Mouse (Mus musculus) olfactory bulb, adult 2 months (tissue): ENCODE data around the gene Sall2. TPM values are rescaled to one million over a fixed set of nuclear protein-coding genes. Genes with fewer than 3 reads are reported as not detected.
"Not testable (repeated sequence)": the region's sequence is repeated elsewhere in the genome, so short reads cannot be mapped to it uniquely, and the experiment has no call there.

Experiments
- H3K27ac ChIP-seq: fragments of 200-500 bp; 2 replicates; pipeline ENCODE4 v1.5.1; 2012; ENCODE audit warnings: low read depth, low read length; ENCODE audit not compliant: insufficient read depth
- H3K4me1 ChIP-seq: fragments of 200-500 bp; 2 replicates; pipeline ENCODE4 v1.6.1; 2012; ENCODE audit warnings: low read length; ENCODE audit not compliant: control insufficient read depth, insufficient read depth
- H3K4me3 ChIP-seq: fragments of 200-500 bp; 2 replicates; pipeline ENCODE4 v1.5.1; 2012; ENCODE audit warnings: mild to moderate bottlenecking, low read depth, low read length, moderate library complexity; ENCODE audit not compliant: insufficient read depth
- CTCF ChIP-seq: fragments of 200-500 bp; IDR thresholded peaks from 2 replicates; pipeline ENCODE4 v1.5.1; 2012; ENCODE audit warnings: low read depth, mild to moderate bottlenecking, low read length, moderate library complexity; ENCODE audit not compliant: insufficient read depth
- POLR2A ChIP-seq: fragments of 200-500 bp; IDR thresholded peaks from 2 replicates; pipeline ENCODE4 v1.6.1; 2012; ENCODE audit warnings: mild to moderate bottlenecking, low read depth, low read length, moderate library complexity; ENCODE audit not compliant: insufficient read depth
- WGBS: fragments of 180-500 bp; shearing (Covaris S2); methylation state at CpG from one replicate; pipeline ENCODE4 v1.1.7; 2018; 5-methylcytosine and 5-hydroxymethylcytosine counted together
- polyA plus RNA-seq: library from polyadenylated mRNA; stranded (reverse); fragments of >200 nt; gene quantifications from 2 replicates; pipeline ENCODE4 v1.2.4, GENCODE M21; 2012; ENCODE audit warnings: low replicate concordance; ENCODE audit not compliant: missing spikeins, insufficient read depth, insufficient read length

Gene Sall2
- polyA plus RNA-seq, 1 experiment: not detected

DNA sequence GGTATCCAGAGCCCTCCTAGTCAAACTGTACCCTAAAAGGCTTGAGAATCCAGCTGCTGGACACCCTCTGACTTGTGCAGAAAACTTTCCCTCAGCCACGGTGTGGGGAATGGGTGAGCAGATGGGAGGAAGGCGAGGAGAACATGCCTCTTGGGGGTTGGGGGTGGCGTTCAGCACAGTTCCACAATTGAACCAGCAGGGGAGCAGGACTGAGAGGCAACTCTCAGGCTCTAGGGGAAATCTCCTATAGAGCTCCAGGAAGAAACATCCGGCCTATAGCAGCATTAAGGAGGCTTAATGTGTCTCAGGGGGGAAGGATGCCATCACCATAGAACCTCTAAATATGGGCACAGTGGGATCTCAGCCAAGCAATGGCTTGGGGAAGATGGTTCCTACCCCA, 2.7 kb downstream of the Sall2 start:
- H3K4me3 ChIP-seq: no peak overlapping the region
- no peak overlapping the region for H3K27ac ChIP-seq
- WGBS: 18% methylated on average over 4 of the region's 4 CpGs
- no peak for TF ChIP-seq POLR2A
- TF ChIP-seq CTCF: peak; percentile 23; the same call in 1 of the 2 replicates
- H3K4me1 ChIP-seq: peaks cover 8% of the 10 kb centered on the region

DNA sequence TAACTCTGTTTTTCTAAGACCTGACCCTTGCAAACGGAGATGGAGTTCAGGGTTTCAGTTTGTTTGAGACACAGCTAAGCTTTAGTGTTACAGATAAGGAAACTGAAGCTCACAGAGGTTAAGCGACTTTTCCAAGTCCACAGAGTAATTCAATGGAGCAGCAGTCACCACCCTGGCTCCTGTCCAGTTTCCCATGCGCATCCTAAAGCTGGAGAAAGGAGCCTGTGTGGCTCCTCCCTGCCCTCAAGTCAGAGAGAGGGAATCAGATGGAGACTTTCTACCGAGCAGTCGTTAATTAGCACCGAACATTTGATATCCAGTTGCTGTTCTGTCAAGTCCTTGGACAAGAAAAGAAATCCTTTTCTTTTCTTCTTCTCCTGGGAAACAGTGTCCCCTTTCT, 9.2 kb downstream of the Sall2 start:
- Histone ChIP-seq H3K4me3 (no peak overlapping the region), H3K4me1 (peaks cover 7% of the 10 kb centered on the region), H3K27ac (no peak overlapping the region)
- WGBS: 38% methylated on average over 6 of the region's 6 CpGs
- no peak for TF ChIP-seq CTCF
- TF ChIP-seq POLR2A: no peak

DNA sequence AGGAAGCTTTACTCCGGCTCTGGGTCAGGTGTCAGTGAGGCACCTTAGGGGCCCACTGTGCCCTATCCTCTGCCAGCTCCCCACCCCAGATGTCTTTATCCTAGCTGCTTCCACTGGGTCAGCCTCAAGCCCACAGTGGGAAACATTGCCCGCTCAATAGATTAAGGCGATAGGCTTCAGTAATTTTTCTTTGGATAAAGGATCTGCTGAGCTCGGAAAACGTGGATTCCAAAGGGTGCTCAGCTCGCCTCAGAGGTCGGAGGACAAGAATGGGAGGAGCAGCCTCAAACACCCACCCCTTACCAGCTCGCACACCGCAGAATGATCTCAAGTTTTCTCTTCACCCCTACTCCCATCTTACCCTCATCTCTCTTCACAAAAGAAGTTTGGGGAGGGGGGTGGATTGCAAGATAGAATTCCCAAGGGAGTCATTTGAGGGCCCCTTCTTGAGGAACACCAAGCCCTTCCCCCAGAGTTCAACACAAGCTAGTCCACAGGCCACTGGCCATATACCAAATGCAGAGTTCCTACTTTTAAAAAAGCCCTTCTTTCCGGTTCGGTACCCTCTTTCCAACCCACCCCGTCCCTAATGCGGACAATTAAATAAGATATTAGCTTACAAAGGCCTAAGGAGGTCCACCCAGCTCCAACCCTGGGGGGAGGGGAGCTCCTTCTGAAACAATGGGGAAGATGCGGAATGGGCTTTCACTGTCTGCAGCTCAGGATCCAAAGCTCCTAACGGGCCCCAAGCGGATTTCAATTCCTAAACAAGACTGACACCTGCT, 11.9 kb downstream of the Sall2 start:
- Histone ChIP-seq H3K27ac (peak overlapping the region; percentile 96), H3K4me1 (peaks cover 30% of the 10 kb centered on the region), H3K4me3 (peak overlapping the region; percentile 99)
- 7% methylated on average over 16 of the region's 16 CpGs for WGBS
- TF ChIP-seq POLR2A: no peak
- TF ChIP-seq CTCF: no peak

DNA sequence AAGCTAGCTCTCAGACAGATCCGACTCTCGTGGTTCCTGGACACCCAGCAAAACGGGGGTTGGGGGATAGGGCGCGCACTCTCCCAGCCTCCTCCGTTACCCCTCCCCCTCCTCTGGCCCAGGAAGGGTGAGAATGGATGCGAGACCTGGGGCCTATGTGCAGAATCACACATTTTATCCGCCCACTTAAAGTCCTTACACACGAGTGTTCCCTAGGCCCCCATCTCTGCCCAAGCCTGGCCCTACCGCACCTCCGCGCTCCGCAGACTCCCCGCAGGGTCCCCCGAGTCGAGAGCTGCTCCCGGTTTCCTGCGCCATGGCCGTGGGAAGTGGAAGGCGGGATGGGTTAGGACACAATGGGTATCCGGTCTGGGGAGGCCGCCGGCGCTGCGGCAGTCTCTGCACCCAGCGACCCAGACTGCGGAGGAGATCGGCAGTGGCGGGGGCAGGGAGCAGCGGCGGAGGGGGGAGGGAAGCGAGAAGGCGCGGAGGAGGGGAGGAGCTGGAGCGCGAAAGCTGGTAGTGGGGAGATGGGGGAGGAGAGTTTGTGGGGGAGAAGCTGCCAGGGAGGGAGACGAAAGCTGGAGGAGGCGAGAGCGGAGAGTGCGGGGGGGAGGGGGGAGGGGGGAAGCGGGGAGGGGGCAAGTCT, 12.6 kb downstream of the Sall2 start:
- Histone ChIP-seq H3K27ac (peak overlapping the region; percentile 99), H3K4me3 (peak overlapping the region; percentile 99), H3K4me1 (peaks cover 30% of the 10 kb centered on the region)
- 2% methylated on average over 29 of the region's 41 CpGs for WGBS
- no peak for TF ChIP-seq CTCF
- TF ChIP-seq POLR2A: peak; percentile 70; the same call in 1 of the 2 replicates

DNA sequence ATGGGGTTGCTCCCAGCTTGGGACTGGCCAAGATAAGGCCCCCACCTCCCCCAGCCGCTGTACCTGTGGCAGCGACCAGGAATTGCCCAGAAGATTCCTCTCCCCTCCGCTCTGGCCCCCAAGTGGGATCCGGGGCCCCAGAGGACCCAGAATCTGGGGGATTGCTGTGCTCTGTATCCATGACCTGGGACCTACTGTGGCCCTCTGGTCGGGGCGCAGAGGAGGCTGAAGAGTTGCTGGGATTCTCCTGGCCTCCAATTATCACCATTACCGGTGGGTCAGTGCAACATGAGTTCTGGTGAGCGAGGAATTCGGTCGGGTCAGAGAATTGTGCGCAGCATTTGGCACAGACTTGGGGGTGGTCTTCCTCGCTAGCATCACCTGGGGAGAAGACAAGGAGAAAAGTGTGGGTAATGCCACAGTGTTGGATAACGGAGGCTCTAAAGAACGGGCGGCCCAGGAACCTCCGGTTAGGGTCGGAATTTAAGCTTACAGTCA, 13.2 kb downstream of the Sall2 start:
- WGBS: 9% methylated on average over 17 of the region's 17 CpGs
- H3K4me1 ChIP-seq: peaks cover 30% of the 10 kb centered on the region
- peak overlapping the region; percentile 99 for H3K27ac ChIP-seq
- peak overlapping the region; percentile 99 for H3K4me3 ChIP-seq
- TF ChIP-seq CTCF (no peak), POLR2A (no peak)

DNA sequence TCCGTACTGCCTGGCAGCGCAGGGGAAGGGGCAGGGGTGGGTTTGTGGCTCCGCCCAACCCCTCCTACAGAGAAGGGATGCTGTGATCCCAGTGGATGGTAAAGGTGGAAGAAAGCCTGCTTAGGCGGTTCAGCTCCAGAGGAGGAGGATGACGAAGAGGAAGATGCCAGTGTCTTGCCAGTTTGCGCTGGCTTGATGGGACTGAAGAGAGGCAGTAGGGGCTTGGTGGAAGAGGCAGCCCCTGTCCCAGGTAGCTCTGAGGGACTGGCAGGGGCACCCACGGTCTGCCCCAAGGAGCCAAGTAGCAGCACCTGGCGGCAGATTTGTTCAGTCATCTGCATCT, 13.8 kb downstream of the Sall2 start:
- TF ChIP-seq CTCF (no peak), POLR2A (no peak)
- Histone ChIP-seq H3K4me1 (peaks cover 30% of the 10 kb centered on the region), H3K4me3 (peak overlapping the region; percentile 99), H3K27ac (no peak overlapping the region)
- 40% methylated on average over 8 of the region's 8 CpGs for WGBS

DNA sequence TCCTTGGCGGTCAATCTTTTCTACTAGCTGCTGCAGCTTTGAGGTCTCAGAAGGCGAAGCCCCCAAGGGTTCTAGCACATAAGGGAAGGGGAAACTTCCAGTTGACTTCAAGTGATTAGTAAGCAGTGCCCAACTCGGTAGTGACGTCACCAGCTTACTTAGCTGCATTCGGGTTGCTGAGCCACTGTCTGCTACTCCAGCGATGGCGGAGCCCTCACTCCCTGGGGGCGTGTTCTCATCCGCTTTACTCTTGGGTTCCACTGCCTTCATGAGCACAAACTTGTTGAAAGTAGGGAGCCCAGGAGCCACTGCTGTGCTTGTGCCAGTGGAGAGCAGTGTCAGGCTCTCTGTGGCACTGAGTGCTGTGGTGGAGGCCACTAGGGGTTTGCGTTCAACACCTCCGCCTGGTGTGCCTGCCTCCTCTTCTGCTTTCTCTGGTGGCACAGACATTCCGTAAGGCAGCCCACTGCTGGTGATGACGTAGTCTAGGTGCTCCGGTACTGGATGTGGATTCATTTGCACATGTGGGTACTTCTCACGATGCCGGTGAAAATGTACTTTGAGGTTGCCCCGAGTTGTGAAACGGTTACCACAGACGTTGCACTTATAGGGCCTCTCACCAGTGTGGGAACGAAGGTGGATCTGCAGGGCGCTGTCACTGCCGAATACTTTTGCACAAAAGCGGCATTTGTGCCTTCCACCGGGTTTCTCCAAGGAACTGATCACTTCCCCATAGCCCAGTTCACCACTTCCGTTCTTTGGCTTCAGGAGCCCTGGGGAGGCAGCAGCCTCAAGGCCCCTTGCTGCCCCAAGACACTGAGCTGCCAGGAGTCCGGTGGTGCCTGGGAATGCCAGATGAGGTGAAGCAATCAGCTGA, 14.4 kb downstream of the Sall2 start:
- WGBS: 72% methylated on average over 26 of the region's 26 CpGs
- TF ChIP-seq POLR2A: no peak
- TF ChIP-seq CTCF: no peak
- Histone ChIP-seq H3K4me3 (peak overlapping the region; percentile 99; the same call in 1 of the 2 replicates), H3K27ac (no peak overlapping the region), H3K4me1 (peaks cover 30% of the 10 kb centered on the region)

DNA sequence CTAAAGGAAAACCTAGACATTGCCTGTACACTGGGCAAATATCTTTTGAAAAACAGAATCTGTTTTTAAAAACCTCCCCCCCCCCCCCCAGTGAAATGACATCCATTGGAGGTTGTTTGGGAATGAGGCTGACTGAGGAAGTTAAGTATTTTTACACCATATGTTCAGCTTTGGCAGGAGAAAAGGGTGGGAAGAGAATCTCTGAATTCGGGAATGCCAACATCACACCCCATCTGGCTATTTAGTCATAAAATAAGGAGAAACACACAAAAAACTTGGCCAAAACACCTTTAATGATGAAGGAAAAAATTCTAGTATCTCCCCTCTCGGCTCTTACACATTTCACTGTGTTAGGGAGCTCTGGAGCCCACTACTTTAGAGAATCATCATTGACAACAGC, 17.7 kb downstream of the Sall2 start:
- no peak for TF ChIP-seq POLR2A
- TF ChIP-seq CTCF: no peak
- 64% methylated on average over 2 of the region's 2 CpGs for WGBS
- peaks cover 30% of the 10 kb centered on the region for H3K4me1 ChIP-seq
- no peak overlapping the region for H3K27ac ChIP-seq
- H3K4me3 ChIP-seq: no peak overlapping the region

DNA sequence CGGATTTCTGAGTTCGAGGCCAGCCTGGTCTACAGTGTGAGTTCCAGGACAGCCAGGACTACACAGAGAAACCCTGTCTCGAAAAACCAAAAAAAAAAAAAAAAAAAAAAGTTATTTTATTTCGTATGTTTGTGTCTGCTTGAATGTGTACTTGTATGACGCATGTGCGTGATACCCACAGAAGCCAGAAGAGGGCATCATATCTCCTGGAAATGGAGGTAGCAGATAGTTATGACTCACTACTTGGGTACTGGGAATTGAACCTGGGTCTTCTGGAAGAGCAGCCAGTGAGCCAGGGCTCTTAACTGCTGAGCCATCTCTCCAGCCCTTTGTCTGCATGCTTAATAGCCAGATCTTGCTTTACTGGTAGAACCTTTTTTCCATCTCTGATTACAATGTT, 18.2 kb downstream of the Sall2 start:
- 96% methylated on average over 5 of the region's 6 CpGs for WGBS
- not testable (repeated sequence) for H3K4me3 ChIP-seq, H3K27ac ChIP-seq
- H3K4me1 ChIP-seq: peaks cover 30% of the 10 kb centered on the region
